Mouse (Mus musculus) CH12.LX (cell line): ENCODE measurements around the gene Tspan2.

ENCODE experiments used
- CHD2 ChIP-seq: IDR thresholded peaks from 2 replicates; pipeline ENCODE4 v1.6.1; 2011; ENCODE audit warnings: low read length, improper control_type of control experiment
- CTCF ChIP-seq, 2 experiments: IDR thresholded peaks in 1 of 2; conservative IDR thresholded peaks in 1 of 2; 2 replicates each; pipeline ENCODE4 v1.5.1; 2011 to 2012; ENCODE audit warnings: low read depth in 2 of 2, low read length in 2 of 2, improper control_type of control experiment in 1 of 2, inconsistent platforms in 1 of 2, mild to moderate bottlenecking in 1 of 2, moderate library complexity in 1 of 2
- ELF1 ChIP-seq: IDR thresholded peaks from 2 replicates; pipeline ENCODE4 v1.6.1; 2014; ENCODE audit warnings: low read depth, mild to moderate bottlenecking, inconsistent platforms, low read length, improper control_type of control experiment
- ETS1 ChIP-seq: conservative IDR thresholded peaks from 2 replicates; pipeline ENCODE4 v1.6.1; 2012; ENCODE audit warnings: low read depth, mild to moderate bottlenecking, inconsistent platforms, low read length, improper control_type of control experiment, moderate library complexity
- IRF4 ChIP-seq: IDR thresholded peaks from 2 replicates; pipeline ENCODE4 v1.6.1; 2014; ENCODE audit warnings: low read depth, mild to moderate bottlenecking, inconsistent platforms, low read length, improper control_type of control experiment
- MEF2A ChIP-seq: IDR thresholded peaks from 2 replicates; pipeline ENCODE4 v1.6.1; 2014; ENCODE audit warnings: low read depth, mild to moderate bottlenecking, inconsistent platforms, low read length, improper control_type of control experiment, borderline replicate concordance
- POLR2A ChIP-seq: IDR thresholded peaks from 2 replicates; pipeline ENCODE4 v1.6.1; 2011; ENCODE audit warnings: low read depth, mild to moderate bottlenecking, improper control_type of control experiment, low read length
- RAD21 ChIP-seq: IDR thresholded peaks from 2 replicates; pipeline ENCODE4 v1.6.1; 2011; ENCODE audit warnings: low read depth, mild to moderate bottlenecking, low read length, improper control_type of control experiment, moderate library complexity
- TBP ChIP-seq: conservative IDR thresholded peaks from 2 replicates; pipeline ENCODE4 v1.6.1; 2011; ENCODE audit warnings: low read depth, low read length, improper control_type of control experiment
- USF1 ChIP-seq: IDR thresholded peaks from 2 replicates; pipeline ENCODE4 v1.6.1; 2014; ENCODE audit warnings: low read depth, mild to moderate bottlenecking, inconsistent platforms, low read length, improper control_type of control experiment
- USF2 ChIP-seq: conservative IDR thresholded peaks from 2 replicates; pipeline ENCODE4 v1.6.1; 2011; ENCODE audit warnings: low read depth, low read length, improper control_type of control experiment
- ZC3H11A ChIP-seq: IDR thresholded peaks from 2 replicates; pipeline ENCODE4 v1.6.1; 2012; ENCODE audit warnings: low read depth, mild to moderate bottlenecking, inconsistent platforms, low read length, improper control_type of control experiment
- ZKSCAN1 ChIP-seq: IDR thresholded peaks from 2 replicates; pipeline ENCODE4 v1.6.1; 2012; ENCODE audit warnings: low read depth, inconsistent platforms, low read length, improper control_type of control experiment, borderline replicate concordance

DNA sequence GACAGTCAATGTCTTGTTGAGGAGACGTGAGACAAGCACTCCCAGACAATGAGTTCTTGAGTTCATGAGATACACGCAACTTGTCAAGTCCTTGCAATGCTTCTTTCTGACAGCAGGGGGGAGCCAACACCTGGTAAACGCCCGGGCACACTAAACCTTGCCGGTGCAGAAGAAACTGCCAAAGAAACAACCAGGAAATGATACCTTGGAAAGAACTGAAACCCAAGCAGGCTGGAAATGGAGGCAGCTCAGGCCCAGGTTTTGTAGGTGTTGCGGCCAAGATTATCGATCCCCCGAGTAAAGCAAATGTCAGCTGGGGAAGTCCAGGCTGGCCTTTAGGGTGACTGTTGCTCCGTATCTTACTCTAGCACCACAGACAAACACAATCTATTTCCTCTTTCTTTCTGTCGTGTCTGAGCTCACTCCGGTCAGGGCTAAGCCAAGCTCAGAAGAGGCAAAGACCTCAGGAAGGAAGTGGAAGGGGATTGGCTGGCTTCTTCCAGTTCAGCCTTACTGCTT, 19.2 kb upstream of the Tspan2 start:
- TF ChIP-seq POLR2A (peak; percentile 37; the same call in 1 of the 2 replicates), ZC3H11A (peak; percentile 82), CHD2 (no peak), MEF2A (0 out of 2 replicates have a peak, but pooled peaks have one; percentile 44), ELF1 (peak; percentile 74), TBP (0 out of 2 replicates have a peak, but pooled peaks have one; percentile 43), CTCF (conservative IDR thresholded peaks at IDR 0.05 in 1 of 2, IDR thresholded peaks at IDR 0.05 in 1 of 2; ENCODE audit: low read depth in 2 of 2, low read length in 2 of 2) (peak; percentile 74 to 98), USF2 (no peak), ETS1 (peak; percentile 50; the same call in 1 of the 2 replicates), IRF4 (peak; percentile 79), ZKSCAN1 (no peak), RAD21 (peak; percentile 98), USF1 (no peak)
